Mouse (Mus musculus) naive thymus-derived CD4-positive, alpha-beta T cell, adult 5 months (primary cell): ENCODE results near the gene Pds5a. TPM values are rescaled to one million over a fixed set of nuclear protein-coding genes. Genes with fewer than 3 reads are reported as not detected.

Experiments
- polyA plus RNA-seq: library from polyadenylated mRNA; unstranded; fragments of 100-300 nt; shearing (Covaris generic); gene quantifications from one replicate; pipeline ENCODE4 v1.2.1, GENCODE M21; 2017

The Pds5a gene
- 184 TPM for polyA plus RNA-seq

GRCm38 (mm10) chr5:65697836-65698758 lies at the start of gene Pds5a:
Pds5a (minus strand) TSS chr5:65698273.

Other genes starting within 250 kb of the Pds5a start
- not detected for gene Gm43552, start 205.4 kb downstream of the Pds5a start, polyA plus RNA-seq
- 184 TPM for gene Smim14, start 161.1 kb downstream of the Pds5a start, polyA plus RNA-seq
- 136 TPM for gene Ube2k, start 161.0 kb downstream of the Pds5a start, polyA plus RNA-seq
- gene N4bp2, start 65.2 kb upstream of the Pds5a start, polyA plus RNA-seq: 28.7 TPM
- gene Rhoh, start 162.9 kb upstream of the Pds5a start, polyA plus RNA-seq: 244 TPM
- gene Chrna9, start 236.6 kb upstream of the Pds5a start, polyA plus RNA-seq: not detected